Mouse (Mus musculus): ENCODE results near the gene Pdzd9.

Gene Pdzd9

GRCm38 (mm10) chr7:120670153-120670875 lies at the start of gene Pdzd9:
TSS of gene Pdzd9 (minus strand) at chr7:120670343.
- DNase-seq (ENCODE audit: low read depth, low spot score): peak; percentile 80

- no peak for DNase-seq (ENCODE audit: low read depth, low spot score)
Measured at GRCm38 (mm10) chr7:120717261-120717660, 47.1 kb upstream of the Pdzd9 start.

DNA sequence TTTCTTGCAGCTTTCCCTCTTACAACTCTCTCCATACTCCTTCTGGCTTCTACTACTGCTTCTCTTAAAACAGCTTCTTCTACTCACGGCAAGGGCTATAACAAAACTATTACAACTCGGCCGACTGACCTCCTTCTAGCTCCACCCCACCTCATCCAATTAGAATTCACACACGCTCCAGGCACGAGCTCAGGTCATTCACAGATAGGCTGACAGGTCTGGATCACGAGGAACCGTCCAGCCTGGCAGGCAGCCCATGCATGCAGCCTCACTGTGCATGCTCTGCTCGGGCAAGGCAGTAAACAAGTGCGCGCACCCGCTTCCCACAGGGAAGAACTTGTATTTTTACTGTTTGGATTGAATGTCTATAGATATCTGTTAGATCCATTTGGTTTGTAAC lies 43.8 kb upstream of the Pdzd9 start:
- DNase-seq (ENCODE audit: low read depth, low spot score): peak; percentile 92

- no peak for DNase-seq (ENCODE audit: low read depth, low spot score)
Measured at GRCm38 (mm10) chr7:120713225-120713624, 43.1 kb upstream of the Pdzd9 start.

GRCm38 (mm10) chr7:120712071-120712470 lies 41.9 kb upstream of the Pdzd9 start:
- no peak for DNase-seq (ENCODE audit: low read depth, low spot score)

- DNase-seq (ENCODE audit: low read depth, low spot score): no peak
Measured at GRCm38 (mm10) chr7:120703888-120704287, 33.7 kb upstream of the Pdzd9 start.

GRCm38 (mm10) chr7:120699586-120699985 lies 29.4 kb upstream of the Pdzd9 start:
- no peak for DNase-seq (ENCODE audit: low read depth, low spot score)

- DNase-seq (ENCODE audit: low read depth, low spot score): peak; percentile 73
Measured at GRCm38 (mm10) chr7:120696331-120696730, 26.2 kb upstream of the Pdzd9 start.

DNA sequence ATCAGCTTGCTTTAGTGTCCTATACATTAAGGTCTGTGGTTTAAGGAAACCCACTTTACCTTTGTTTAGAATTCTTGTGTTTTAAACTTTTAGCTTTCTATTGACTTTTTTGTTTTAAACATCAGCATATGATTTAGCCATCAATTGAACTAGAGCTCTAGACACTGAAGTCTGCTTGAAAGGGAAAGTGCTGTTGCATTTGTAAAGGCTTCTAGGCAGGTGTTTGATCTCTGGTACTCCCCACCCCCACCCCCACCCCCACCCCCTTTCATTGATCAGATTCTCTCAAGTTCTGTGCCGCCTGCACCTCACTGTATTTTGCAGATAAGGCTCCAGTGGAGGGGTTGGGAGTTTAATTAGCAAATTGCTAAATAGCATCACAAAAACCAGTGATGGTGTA lies 25.5 kb upstream of the Pdzd9 start:
- DNase-seq (ENCODE audit: low read depth, low spot score): peak; percentile 60

GRCm38 (mm10) chr7:120695196-120695595 lies 25.1 kb upstream of the Pdzd9 start:
- DNase-seq (ENCODE audit: low read depth, low spot score): peak; percentile 60

DNA sequence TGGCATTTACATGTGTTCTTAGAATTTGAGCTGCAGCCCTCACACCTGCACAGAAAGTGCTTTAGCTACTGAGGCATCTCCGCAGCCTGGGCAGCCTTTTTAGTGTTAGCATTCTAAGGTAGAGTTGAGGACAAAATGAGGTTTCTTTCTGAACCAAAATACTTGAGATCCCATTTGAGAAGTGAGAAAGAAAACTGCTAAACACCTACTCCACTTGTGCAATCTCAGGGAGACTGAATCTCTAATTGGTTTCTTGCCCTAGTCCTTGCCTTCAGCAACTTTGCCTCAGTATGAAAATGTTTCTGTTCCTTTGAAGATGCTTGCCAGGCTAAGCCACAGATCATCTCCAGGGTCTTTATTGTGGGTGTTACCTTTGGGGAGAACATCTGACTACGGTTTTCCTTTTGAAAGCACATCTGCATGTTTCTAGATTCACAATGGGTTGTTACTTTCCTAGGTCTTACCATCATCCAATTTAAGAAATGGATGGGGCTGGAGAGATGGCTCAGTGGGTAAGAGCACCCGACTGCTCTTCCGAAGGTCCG lies 23.8 kb upstream of the Pdzd9 start:
- DNase-seq (ENCODE audit: low read depth, low spot score): no peak

- peak; percentile 79 for DNase-seq (ENCODE audit: low read depth, low spot score)
Measured at GRCm38 (mm10) chr7:120690634-120691033, 20.5 kb upstream of the Pdzd9 start.

GRCm38 (mm10) chr7:120685227-120685626 lies 15.1 kb upstream of the Pdzd9 start:
- no peak for DNase-seq (ENCODE audit: low read depth, low spot score)

DNA sequence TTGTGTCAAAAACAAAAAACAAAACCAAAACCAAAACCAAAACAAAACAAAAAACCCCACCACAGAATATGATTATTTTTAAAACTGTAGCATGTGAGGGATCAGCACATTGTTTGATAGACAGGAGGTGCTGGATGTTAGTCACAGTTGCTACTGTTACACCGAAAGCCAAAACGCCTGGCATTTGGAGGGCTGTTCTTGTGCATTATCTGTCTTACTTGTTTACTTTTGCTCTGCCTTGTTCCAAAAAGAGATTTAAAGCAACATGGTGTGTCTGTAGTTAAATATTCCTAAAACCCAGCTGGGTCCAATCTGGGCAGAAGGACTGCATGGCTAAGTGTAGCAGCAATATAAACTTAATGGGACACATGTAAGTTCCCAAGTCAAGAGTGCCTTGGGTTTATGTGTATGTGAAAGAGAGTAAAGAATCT lies 14.6 kb upstream of the Pdzd9 start:
- no peak for DNase-seq (ENCODE audit: low read depth, low spot score)

DNA sequence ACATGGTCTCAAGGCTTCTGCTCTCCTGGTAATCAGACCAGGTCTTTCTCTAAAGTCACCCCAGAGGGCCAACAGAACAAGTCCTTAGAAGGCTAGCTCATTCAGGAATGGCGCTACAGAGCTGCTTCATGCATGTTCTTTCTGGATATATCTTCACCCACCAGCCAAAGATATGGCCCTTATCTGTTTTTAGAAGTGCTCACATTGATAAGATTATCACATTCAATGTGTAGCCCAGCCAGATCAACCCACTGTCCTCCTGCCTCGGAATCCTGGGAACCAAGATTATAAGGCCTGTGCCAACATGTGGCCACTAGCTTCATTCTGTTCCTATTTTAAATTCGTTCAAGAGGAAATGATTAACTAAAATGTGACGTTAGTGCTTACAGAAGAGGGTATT lies 11.9 kb upstream of the Pdzd9 start:
- no peak for DNase-seq (ENCODE audit: low read depth, low spot score)

GRCm38 (mm10) chr7:120679023-120679422 lies 8.9 kb upstream of the Pdzd9 start:
- DNase-seq (ENCODE audit: low read depth, low spot score): no peak

DNA sequence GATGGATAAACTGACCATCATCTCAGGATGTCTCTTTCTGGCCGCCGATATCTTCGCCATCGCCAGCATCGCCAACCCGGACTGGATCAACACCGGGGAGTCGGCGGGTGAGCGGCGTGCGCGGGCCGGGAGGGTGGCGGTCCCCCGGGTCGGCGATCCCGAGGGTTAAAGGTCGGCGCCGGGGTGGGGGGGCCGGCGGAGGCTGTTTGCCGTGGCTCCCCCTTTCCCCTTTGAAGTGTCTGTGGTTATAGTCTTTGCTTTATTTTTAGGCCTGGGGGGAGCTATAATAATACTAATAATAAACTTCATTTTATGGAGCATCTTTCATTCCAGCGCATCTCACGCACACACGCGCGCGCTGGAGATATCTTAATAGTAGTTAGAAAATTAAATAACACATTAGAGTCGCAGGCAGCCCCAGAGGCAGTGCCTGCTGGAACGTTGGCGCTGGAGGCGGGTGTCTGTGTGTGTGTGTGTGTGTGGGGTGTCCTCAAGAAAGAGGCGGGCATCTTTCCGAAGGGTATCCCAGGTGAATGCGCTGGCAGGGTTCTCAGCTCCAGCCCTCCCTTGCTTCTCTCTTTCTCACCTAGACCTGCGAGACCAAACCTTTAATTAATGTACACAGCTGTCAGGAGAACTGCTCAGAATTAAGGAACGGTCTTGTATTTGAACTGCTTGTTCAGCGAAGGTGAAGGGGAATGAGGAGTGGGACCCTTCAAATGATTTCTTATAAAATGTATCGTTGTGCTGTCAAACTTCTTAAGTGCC lies 7.8 kb upstream of the Pdzd9 start:
- DNase-seq (ENCODE audit: low read depth, low spot score): peak; percentile 35

DNA sequence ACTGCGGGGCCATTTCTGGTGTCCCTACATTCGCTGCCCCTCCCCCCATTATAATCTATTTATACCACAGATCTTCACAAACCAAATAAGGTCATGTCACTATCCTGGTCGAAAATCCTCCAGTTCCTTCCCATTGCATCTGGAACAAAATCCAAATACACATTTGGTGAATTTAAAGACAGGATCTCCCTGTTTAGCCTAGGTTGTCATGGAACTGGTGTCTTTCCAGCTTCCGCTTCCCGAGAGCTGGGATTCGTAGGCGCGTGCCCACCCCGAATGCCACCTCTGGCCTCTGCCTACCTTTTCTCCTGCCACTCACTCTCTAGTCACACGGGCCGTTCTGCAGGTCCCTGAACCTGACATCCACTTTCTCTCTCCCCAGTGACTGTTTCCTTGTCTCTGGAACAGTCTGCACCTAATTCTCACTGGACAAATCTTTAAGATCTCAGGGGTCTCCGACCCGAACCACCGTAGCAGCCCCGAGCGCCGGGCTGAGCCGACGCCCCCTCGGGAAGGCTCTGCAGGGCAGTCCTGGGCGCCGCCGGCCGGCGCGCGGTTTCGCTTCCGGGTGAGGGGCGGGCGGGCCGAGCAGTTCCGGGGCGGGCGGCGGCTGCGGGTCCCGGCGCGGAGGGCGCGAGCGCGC lies 7.0 kb upstream of the Pdzd9 start, which contains the start of gene Mosmo:
Gene Mosmo, plus strand, starts transcription at position 618 of the 643 bp plus-strand sequence.
- DNase-seq (ENCODE audit: low read depth, low spot score): peak; percentile 84

DNA sequence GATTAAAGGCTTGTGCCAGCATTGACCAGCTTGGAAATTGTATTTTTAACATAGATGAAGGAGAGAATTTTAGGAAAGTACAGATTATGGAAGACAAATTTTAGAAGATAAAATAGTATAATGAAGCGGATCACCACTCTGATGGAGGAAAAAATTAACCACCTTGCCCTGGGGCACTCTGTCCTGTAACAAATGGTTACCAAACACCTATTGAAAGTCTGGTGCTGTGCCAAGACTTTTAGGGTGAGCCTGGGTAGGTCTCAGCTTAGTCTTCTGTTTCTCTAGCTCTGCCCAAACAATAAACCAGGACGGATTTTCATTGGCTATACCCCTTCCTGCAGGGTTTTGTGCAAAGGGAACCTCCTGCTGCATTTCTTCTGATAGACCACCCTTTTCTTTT lies 1.1 kb upstream of the Pdzd9 start:
- no peak for DNase-seq (ENCODE audit: low read depth, low spot score)

DNA sequence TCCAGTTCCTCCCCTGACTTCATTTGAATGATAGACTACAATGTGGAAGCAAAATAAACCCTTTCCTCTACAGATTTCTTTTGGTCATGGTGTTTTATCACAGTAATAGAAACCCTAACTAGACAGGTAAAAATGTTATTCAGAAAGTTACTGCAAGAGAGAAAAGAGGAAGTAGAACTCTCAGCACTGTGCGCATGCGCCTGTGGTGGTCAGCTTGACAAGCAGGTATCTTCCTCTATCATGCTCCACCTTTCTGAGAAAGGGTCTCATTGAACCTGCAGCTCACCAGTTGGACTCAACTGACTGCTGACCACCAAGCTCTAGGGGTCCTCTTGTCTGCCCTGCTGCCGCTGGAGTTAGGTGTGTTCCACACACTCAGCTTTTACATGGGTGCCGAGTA lies 8.1 kb downstream of the Pdzd9 start:
- no peak for DNase-seq (ENCODE audit: low read depth, low spot score)

DNA sequence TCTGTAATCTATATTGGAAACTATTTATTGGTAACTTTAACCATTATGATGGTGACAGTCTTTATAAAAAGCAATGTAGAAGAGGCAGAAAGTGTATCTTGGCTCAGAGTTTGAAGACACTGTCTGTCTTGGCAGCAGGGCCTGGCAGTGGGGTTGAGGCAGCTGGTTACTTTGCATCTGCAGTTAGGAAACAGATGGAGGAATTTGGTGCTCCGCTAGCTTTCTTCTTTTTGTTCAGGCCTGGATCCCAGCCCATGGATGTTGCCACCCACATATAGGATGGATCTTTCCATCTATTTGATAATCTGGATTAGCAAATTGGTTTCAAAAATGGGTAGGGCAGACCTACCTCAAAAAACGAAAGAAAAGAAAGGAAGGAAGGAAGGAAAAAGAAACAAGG lies 22.3 kb downstream of the Pdzd9 start:
- DNase-seq (ENCODE audit: low read depth, low spot score): no peak

GRCm38 (mm10) chr7:120643217-120643616 lies 26.9 kb downstream of the Pdzd9 start:
- peak; percentile 61 for DNase-seq (ENCODE audit: low read depth, low spot score)

Measured in ZHBTc4 (cell line).